Mouse (Mus musculus) kidney, adult 2 months (tissue): ENCODE measurements around the gene Syne1.

Experiments
- CTCF ChIP-seq: fragments of 200-500 bp; conservative IDR thresholded peaks from 2 replicates; pipeline ENCODE4 v1.5.1; 2011; ENCODE audit warnings: low read depth, mild to moderate bottlenecking, control low read depth, low read length, moderate library complexity, mixed read lengths; ENCODE audit not compliant: insufficient read depth, insufficient read length
- POLR2A ChIP-seq: fragments of 200-500 bp; IDR thresholded peaks from one replicate; pipeline ENCODE4 v1.6.1; 2011; ENCODE audit warnings: low read depth, low read length, control low read depth

DNA sequence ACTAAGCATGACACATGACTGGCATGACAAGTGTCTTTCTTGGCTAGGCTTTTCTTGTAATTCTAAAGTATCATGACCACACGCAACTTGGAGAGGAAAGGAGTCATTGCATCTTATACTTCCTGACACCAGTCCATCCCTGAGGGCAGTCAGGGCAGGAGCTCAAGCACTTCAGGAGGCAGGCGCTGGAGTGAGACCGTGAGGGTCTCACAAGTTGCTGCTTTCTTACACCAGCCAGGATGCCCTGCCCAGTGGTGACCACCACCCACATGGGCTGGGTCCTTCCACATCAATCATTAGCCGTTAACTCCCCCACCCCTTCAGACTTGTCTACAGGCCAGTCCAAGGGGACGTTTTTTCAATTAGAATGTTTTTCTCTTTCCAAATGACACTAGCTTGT is 20.1 kb upstream of the Syne1 start:
- TF ChIP-seq CTCF: no peak
- TF ChIP-seq POLR2A: no peak
